Mouse (Mus musculus) megakaryocyte-erythroid progenitor cell, adult 5-6 weeks (primary cell): ENCODE results near the gene Gm20604. TPM values are rescaled to one million over a fixed set of nuclear protein-coding genes. Genes with fewer than 3 reads are reported as not detected.

Source experiments
- ATAC-seq: replicated peaks from 2 replicates; pipeline ENCODE4 v1.8.0; 2016; ENCODE audit warnings: mild to moderate bottlenecking, inconsistent platforms; ENCODE audit not compliant: severe bottlenecking, poor library complexity, low FRiP score, low TSS enrichment
- total RNA-seq, 2 experiments: library from RNA; stranded (forward) in 1 of 2; stranded (reverse) in 1 of 2; fragments of 200-1000, 215-1000 nt in 1 of 2; fragments of >200 nt in 1 of 2; fragmentation: Nextera tagmentation in 1 of 2; gene quantifications; 2 replicates each; pipeline ENCODE4 v1.2.3; 2014 to 2017

Gm20604 gene
- total RNA-seq, 2 experiments from 2014 or later = 11.9 to 15.9 TPM

DNA sequence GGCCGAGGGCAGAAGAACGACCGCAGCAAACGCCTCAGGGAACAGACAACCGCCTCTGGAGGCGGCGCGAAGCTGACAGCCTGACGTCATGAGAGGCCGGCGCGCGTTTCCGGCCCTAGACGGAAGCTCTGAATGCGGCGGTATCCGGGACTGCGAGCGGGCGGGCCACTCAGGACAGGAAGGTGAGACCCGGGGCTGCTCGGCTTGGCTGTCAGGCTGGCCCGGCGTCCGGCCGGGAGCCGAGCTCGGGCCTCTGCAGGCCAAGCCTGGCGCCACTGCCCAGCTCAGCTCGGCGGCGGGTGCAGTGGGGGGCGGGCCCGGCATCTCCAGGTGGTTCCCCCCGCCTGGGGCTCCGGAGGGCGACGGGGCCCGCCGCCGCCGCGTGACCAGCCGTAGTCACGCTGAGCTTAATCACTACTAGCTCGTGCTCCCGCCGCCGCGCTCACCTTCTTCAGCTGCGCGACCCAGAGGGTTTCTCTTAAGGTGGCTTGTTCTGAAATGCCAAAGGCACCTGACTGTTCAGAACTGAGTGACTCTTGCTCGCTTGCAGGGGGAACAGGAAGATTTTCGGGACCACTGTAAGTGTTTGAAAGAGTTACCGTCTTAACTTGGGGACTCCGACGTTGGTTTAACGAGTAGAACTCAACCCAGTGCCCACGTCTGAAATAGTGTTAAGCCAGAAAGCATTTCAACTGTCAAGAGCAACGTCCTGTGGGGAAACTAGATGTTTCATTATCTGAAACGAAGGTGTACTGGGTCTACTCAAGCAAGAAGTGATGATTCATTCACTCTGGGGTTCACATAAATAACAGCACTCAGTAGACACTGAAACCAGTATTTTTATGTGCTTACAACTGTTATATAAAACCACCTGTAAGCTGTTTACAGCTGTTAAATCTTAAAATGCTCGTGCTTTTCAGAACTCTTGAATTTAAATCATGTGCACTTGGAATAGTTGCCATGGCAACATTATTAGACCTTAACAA is 14.6 kb downstream of the Gm20604 start, which contains the start of the genes Moap1 and Tmem251:
Gene Moap1, minus strand, starts transcription at position 73 of the 986 bp plus-strand sequence.
Gene Tmem251, plus strand, starts transcription at position 174 of the 986 bp plus-strand sequence.
- peak; percentile 90 for ATAC-seq

DNA sequence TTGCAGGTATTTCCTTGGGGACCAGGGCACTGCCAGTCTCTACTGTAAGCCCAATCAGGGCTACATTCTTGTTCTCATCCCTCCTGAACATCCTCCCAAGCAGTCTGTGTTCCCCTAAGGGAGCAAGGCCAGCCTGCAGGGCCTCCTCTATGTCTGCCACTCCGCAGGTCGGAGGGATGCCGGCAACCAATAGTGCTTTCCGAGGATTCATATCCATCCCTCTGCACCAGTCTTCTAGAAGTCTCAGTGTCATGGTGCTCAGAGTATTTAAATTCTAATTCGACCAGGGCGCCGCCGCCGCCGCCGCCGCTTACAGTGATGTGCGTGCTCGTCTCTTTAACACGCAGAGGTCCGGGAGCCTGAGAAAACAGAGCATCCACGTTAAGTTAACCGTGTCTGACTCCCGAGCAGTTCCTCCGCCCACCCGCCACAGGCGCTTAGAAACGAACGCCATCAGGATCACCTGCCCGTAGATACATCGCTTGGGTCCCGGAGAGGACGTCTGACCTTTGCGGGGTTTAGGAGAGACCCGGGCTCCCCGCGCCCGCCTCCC is 15.4 kb downstream of the Gm20604 start:
- ATAC-seq = peak; percentile 42

DNA sequence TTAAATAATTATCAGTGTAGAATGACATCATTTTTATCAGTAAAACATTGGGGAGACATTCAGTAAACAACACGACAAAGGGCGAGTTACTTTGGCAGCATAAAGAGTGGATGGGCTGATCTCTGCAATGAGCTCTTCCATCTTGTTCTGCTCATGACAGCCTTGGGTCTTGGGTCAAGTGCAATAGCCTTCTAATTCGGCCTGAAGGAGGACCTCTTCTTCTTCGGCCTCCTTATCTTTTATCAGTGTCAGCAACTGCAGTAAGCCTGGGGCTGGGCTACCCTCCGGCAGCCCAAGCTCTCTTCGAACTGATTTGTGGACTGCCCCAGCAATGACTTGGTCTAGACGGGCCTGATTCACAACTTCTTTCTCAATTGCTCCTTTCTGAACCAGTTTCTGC is 16.4 kb downstream of the Gm20604 start:
- ATAC-seq = no peak

DNA sequence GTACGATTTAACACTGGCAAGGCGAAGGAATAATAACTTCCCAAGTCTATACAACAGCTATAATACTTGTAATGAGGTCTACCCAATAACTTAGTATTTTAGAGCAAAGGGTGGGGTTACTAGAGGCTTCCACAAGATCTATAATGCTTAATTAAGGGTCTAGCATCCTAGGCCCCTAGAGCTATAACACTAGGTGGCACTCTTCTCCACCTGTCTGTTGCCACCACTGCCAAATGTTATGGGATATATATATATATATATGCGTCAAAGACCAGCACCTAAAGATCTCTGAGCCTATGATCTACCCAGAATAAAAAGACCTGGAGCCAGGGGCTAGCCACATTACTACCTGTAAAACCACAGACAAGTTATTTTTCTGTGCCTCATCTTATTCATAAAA is 18.2 kb downstream of the Gm20604 start:
- ATAC-seq = no peak

DNA sequence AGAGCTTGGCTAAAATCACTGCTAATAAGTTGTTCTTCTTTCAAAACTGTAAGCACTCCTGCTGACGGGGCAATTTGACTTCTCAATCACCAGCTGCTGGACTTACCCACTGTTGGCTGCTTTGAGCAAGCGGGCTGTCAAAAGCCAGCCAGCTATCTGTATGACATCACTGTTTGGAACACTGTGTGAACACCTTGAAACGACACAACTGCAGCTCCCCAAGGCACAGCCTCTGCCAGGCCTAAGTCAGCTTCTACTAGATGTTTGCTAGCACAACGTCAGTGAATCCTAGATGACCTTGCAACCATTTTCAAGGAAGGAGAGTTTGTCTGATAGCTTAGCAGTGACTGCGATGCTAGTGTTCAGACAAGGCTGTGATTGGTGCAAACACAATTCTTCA is 19.4 kb downstream of the Gm20604 start:
- no peak for ATAC-seq

DNA sequence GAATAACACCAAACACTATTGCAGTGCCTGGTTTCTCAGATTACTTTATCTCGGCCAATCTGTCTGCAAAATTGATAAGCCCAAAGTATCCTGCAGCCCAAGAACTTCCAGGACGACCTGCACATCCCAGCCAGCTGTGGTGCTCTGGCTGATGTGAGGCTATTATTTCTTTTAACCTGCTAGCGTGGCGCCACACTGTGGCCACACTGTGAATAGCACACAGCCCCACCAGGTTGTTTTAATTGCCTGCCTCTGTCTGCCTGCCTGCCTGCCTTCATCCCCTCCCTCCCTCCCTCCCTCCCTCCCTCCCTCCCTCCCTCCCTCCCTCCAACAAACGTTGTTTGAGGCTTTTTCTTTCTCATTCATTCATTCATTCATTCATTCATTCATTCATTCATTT is 25.1 kb downstream of the Gm20604 start:
- peak; percentile 80 for ATAC-seq

DNA sequence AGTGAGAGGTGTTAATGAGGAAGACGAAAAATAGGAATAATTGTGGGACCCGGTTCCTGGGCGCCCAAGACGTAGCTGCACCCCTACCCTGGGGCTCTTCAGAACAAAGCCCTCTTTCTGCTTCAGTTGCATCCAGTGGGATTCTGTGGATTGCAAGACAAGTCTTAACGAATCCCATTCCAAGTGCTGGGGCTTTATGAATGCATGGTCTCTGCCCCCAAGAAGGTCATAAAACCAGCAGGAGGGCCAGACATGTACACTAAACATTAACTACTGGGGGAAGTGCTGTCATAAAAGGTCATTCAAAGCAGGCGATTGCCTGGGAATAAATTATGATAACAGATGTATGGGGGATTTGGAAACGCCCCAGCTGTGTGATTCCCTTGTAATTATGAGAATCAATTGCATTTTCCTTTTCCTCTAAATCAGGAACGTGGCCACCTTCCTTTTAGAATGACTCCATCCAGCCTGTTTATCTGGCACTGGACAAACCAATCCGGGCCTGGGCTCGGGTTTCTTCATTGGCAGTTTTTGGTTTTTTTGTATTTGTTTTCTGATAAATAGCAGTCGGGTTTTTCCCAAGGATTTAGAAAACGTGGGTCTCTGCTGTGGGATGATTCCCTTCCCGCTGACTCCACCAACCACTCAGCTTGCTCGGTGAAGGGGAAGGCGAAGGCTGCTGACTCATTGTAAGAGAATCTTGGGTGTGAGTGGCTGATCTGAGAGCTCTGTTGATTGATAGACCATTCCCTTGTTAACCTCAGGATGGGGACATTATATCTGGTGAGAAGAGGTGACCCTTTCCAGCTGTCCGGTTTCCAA is 27.5 kb downstream of the Gm20604 start:
- ATAC-seq = no peak

DNA sequence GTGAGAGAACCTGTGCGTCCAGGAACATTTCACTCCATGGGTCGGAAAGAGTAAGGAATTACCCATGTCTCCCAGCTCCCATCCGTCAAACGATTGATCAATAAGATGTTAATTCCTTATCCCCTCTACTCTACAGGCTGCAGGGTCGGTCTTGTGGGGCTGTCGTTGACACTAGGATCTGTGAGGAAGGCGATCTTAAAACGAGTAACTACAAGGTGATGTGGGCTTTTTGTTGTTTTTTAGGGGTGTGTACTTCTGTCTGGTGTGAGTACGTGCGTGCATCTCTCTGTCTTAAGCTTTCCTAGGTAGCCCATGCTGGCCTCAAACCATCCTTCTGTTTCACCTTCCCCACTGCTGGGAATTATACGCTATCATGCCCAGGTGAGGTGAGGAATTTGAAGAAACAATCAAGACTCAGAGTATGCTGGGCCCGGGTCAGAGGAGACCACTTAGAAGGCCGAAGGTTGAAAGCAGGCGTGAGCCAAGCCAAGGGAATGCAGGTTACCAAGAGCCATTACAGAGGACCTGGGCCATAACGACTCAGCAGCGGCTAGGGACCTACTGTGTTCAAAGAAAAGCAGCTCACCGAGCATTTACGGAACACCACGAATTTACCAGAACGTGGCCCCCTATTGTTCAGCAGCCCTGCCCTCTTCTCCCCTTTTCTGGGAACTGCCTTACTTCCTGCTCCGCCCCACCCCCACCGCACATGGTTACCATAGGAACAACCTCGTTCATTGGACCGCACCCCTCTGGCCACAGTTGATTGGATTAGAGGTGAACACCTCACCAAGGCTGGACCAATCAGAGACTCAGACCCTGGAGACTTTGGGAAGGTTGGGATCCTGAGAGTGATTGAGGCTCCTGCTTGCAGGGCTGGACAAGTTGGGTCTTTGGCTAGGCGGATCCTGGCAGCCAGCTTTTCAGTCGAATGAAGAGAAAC is 28.3 kb downstream of the Gm20604 start:
- peak; percentile 63 for ATAC-seq

DNA sequence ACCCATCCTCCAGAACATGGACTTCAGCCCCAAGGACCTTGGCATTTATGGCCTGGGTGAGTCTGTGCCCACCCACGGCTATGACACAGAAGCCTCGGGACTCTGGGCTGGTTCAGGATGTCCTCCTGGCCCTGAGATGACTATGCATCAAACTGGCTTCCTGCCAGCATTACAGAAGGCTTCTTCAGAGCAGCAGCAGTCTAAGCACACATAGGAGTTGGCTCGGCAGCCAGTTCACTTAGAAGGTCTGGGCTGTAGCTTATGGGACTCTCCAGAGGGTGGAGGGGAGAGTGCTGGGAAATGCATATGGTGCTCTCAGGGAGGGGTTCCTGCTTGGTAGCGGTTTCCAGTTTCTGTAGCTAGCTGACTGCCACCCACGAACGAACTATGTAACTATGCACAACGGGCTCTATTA is 32.7 kb downstream of the Gm20604 start:
- no peak for ATAC-seq

DNA sequence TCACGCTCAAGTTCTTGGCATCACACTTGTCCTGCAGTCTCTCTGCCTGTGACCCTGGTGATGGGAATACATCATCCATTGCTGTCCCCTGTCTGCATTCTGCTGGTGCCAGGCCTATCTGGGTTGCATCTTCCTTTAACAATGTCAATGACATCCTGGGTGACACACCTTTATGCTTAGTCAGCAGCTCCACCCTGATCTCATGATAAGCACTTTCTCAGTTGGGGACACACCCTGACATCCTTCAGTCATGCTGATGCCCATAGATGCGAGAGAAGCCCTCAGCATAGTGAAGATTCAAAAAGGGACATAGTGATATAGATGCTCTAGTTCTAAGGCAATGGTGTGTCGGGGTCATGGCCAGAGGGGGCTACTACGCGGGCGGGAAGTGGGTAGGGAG is 33.3 kb downstream of the Gm20604 start:
- ATAC-seq = no peak

DNA sequence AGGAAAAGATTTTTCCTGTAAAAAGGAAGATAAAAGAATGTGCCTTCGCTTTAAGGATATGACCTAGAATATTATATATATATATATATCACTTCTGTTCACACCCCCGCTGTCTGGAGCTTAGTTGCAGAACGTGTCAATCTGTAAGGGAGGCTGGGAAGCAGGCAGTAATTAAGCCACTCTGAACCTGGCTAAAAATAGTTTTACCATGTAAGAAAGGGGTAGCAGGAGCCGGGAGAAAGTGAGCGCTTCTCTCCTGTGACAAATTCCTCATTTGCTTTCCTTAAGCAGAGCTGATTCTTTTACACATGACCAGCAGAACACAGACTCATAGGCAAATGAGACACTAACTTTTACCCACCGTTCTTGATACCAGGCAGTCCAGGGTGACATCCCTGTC is 34.6 kb downstream of the Gm20604 start:
- no peak for ATAC-seq

DNA sequence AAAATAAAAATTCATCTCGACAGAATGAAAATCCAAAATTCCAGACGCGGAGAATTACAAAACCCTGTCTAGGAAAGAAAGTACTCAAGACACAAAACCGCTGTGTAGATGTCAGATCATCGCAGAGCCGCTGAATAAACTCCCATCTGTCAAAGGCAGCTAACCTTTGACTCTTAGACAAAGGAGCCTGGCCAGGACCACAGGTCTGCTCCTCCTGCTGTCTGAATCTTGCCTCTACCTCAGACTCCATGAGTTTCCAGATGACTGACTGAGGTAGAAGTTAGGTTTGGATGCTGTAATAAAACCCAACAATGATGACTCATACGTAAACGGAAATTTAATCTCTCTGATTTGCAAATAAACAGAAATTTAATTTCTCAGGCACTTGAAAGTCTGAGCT is 35.5 kb downstream of the Gm20604 start:
- ATAC-seq = no peak

DNA sequence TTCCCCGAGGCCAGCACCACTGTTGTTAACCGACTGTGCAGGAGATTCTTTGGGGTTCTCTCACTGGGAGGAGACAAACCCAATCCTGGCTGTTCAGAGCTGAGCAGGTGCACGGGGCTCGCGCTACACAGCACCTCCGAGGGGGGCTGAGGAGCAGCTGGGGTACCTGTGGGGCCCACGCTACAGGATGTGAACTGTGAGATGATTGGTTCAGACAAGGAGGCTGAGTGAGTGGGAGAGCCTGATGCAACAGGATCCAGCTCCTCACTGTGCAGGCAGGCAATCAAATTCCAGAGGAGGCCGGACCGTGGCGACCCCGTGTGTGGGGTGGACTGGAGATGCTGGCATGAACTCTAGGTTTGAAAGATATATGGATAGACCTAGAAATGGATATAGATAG is 36.0 kb downstream of the Gm20604 start:
- no peak for ATAC-seq

DNA sequence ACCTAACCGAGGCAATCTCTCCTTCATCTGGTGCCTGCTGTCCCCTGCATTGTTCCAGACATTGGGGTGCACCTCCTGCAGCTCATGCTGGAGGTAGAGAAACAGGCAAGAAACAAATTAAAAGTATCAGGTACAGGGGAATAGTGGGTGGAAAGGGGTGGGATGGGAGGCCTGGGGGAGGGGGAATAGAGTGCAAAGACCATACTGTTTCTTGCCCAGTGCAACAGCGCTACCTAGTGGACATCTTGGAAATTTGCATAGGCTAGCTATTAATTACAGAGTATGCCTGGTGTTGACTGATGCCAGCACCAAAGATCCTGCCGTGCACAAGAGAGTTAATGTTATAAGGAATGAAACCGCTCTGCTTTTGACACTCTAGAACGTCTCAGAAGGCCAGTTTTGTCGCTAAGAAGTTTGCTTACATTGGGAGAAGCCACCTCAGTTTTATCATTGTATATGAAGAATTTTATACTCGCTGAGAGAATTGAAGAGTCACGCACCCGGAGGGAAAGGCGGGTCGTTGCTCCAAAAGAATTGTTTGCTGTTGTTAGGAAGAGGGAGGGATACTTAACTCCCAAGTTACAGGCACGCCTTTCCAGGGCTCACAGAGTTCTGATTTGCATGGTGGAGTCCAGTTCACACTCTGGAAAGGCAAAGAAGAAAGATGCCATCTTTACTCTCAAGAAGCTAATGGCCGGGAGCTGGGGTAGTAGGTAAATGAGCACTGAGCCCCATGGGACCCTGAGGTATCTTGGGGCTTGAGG is 38.7 kb downstream of the Gm20604 start:
- ATAC-seq = peak; percentile 66; the same call in 1 of the 2 replicates

DNA sequence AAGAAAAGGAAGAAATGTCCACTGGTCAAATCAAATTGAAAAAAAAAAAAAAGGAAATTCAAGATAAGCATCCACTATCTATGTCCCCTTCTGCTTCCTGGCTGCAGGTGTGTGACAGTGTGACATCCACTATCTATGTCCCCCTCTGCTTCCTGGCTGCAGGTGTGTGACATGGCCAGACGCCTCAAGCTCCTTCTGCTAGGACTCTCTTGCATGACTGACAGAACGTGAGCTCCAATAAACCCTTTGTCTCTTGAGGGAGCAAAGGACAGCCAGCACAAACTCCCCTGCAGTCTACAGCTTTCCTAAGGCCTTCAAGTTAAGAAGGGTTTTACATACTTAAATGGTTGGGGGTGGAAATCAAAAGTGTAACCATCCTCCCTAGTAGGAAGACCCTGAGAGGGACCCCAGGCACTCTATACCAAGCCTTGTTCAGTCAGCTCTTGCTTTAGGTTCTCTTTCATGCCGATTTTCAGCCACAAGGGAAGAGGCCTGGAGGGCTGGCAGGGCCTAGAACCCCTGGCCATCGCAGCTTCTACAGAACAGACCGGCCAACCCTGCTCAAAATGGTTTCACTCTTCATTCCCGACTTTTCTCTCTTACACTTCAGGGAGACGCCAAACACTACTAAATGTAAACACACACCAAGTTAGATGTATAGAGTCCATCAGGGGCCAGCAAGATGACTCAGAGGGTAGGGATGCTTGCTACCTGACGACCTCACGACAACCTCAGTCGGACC is 43.6 kb downstream of the Gm20604 start:
- peak; percentile 59 for ATAC-seq

DNA sequence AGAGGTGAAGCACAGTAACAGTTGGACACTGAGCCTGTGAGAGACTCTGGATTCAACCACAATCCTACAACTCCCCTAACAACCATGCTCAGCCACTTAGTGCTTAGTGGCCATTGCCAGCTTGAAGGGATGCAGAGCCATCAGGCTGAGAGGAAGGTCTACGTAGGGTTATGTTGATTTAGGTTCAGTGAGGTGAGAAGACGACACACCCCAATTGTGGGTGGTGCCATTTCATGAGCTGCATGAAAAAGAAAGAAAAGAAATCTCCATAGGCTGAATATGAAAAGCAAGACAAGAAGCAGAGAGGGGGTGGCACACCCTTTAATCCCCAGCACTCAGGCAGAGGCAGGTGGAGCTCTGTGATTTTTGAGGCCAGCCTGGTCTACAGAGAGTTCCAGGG is 44.4 kb downstream of the Gm20604 start:
- ATAC-seq = no peak

DNA sequence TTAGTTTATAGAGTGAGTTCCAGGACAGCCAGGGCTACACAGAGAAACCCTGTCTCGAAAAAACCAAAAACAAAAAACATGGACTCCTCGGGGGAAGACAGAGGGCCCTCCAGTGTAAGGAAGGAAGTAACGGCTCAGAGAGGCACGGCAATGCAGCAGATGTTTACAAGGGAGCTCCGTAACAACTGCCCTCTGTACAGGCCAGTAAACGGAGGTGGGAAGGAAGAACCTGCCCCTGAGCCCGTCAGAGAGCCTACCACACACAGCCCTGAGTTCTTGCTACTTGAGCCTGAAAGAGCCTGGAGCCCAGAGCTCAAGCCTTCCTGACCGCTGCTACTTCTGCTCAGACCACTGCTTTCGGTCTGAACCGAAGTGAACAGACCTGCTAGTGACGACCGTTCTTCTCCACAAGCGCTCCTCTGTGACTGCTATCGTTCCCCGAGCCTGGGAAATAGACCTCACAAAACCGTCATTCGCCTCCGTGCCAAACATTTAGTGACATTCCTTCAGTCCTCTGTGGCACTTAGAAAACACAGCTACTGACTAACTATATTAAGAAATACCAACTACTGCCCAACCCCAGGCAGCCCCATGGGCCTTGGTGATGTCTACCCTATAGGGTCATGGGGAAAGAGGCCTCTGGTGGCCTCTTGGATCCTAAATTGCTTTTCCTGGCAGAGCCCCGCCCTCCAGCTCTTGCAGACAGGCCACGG is 45.2 kb downstream of the Gm20604 start:
- 0 out of 2 replicates have a peak, but pooled peaks have one; percentile 34 for ATAC-seq
